Mouse (Mus musculus): ENCODE results near the gene Macrod1.

GRCm38 (mm10) chr19:7117653-7118307 is 61.2 kb downstream of the Macrod1 start:
- TF ChIP-seq CTCF (conservative IDR thresholded peaks at IDR 0.05; ENCODE audit: insufficient read depth, insufficient read length, low read depth, low read length) (no peak), POLR2A (IDR thresholded peaks at IDR 0.05; ENCODE audit: low read depth, low read length) (no peak)
